Mouse (Mus musculus) stomach, postnatal 0 days (tissue): ENCODE results near the gene Tnpo3.

Experiments
- CTCF ChIP-seq: IDR thresholded peaks from 2 replicates; pipeline ENCODE4 v1.5.1; 2016; ENCODE audit warnings: antibody characterized with exemption, low read depth, mild to moderate bottlenecking, moderate library complexity
- EP300 ChIP-seq: optimal IDR thresholded peaks from 2 replicates; pipeline ENCODE3; 2016; ENCODE audit warnings: antibody characterized with exemption

DNA sequence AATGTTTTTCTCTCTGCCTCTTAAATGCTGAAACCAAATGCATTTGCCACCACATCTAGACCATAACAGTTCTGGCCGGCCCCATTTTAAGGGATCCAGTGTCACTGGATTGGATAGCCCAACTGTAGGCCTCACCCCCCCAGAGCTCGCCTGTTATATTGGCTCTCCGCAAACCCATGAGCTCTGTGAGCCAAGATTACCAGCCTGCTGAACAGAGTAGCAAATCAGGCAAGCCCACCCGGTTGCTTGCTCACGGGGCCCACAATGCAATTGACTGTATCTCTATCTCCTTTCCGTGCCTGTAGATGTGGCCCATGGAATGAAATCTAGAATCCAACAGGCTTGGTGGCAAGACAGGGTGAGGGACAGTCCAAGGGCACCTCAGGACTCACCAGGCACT is 108.9 kb downstream of the Tnpo3 start:
- TF ChIP-seq CTCF, result no peak
- TF ChIP-seq EP300, result no peak
